Mouse (Mus musculus) megakaryocyte, embryonic 14.5 days (primary cell): ENCODE results near the gene Calcoco1.

Source experiments
- FLI1 ChIP-seq: IDR thresholded peaks from 2 replicates; pipeline ENCODE4 v1.6.1; 2012; ENCODE audit warnings: low read length, inconsistent platforms, mixed read lengths
- GATA1 ChIP-seq: IDR thresholded peaks from 3 replicates; pipeline ENCODE4 v1.6.1; 2012; ENCODE audit warnings: mixed read lengths, low read length, inconsistent platforms, borderline replicate concordance

DNA sequence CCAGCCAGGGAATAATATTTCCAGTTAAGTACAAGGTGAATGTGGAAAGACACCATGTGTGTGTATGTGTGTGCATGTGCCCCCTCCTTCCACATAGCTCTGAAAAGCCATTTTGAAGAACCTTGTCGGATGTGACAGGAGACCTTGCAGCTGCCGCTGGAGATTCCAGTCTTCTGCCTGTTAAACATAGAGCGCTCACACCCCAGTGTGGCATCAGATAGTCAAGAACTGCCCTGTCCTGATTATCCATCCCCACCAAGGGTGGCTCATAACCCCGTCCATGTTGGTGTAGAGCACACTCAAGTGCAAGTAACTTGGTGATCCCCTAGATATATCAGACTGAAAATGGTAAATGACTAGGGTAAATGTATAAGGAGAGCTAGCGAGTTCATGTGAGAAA lies 23.4 kb upstream of the Calcoco1 start:
- no peak for TF ChIP-seq FLI1
- no peak for TF ChIP-seq GATA1
